In genomic region chr10:82666436-82667234, GRCm38 (mm10) we compare ENCODE assay signal across 8 mouse cellular contexts. TPM values are rescaled to one million over a fixed set of nuclear protein-coding genes. Genes with fewer than 3 reads are reported as not detected.
DNase-seq lines count a peak whose midpoint lies in the region; ATAC-seq and TF ChIP-seq lines count a peak whose summit lies in the region.

No protein-coding gene starts in this region.

- H3K4me3 ChIP-seq in left cerebral cortex, adult 2 months, result 0 out of 2 replicates have a peak overlapping the region, but pooled peaks have one; percentile 6

- intact Hi-C loops in left cerebral cortex, adult 2 months (cut with DNase I), result loop anchor here (1.0 to 5.0 kb wide), 2 partner anchors 97 to 631 kb away; no protein-coding TSS in a partner anchor

- peak overlapping the region; percentile 72 for H3K27ac ChIP-seq in left cerebral cortex, adult 2 months

- peak; percentile 71 for TF ChIP-seq CTCF in left cerebral cortex, adult 2 months (IDR thresholded peaks at IDR 0.05)

- DNase-seq in adipocyte (ENCODE audit: low spot score), result peak; percentile 84
- DNase-seq in embryo, embryonic 10 days (ENCODE audit: low spot score), result peak; percentile 96
- peak; percentile 82 for DNase-seq in gastrocnemius, postnatal 10 days
- peak; percentile 67 for DNase-seq in hindlimb bud, embryonic 11.5 days (ENCODE audit: extremely low spot score, low read depth, low spot score)
- DNase-seq in left cerebral cortex, adult 2 months (ENCODE audit: extremely low spot score in 1 of 2, low spot score in 2 of 2), result peak; percentile 85 to 86
- DNase-seq in right cerebral cortex, adult 18-20 months, result peak; percentile 92
- DNase-seq in urinary bladder, adult 2 months (ENCODE audit: low spot score), result peak; percentile 54

- ATAC-seq in megakaryocyte, adult 5-6 weeks (ENCODE audit: poor library complexity, severe bottlenecking), result peak; percentile 79

RNA-seq across cellular contexts. Expression of gene Glt8d2, which starts 23.8 kb away (rescaled TPM):
- total RNA-seq in gastrocnemius, postnatal 10 days (2021), result 1 to 10 TPM; 6.4 to 9.1 TPM
- 10 to 100 TPM; 22.4 to 26.6 TPM for total RNA-seq in left cerebral cortex, adult 2 months (2021)
- 0.18 TPM in 1 of 2 replicates, not detected in the other for total RNA-seq in megakaryocyte, adult 5-6 weeks (2015)
- total RNA-seq in megakaryocyte, adult 5-6 weeks (2017), result 1.0 TPM in 1 of 2 replicates, not detected in the other
- polyA plus RNA-seq in urinary bladder, adult 2 months (2012; rRNA removed), result 20.3 and 25.3 TPM in 2 replicates

RNA-seq across cellular contexts. Expression of gene Hcfc2, which starts 29.3 kb away (rescaled TPM):
- 10 to 100 TPM; 23.4 to 29.2 TPM for total RNA-seq in gastrocnemius, postnatal 10 days (2021)
- total RNA-seq in left cerebral cortex, adult 2 months (2021), result 10 to 100 TPM; 45.1 to 47.4 TPM
- 15.6 and 20.9 TPM in 2 replicates for total RNA-seq in megakaryocyte, adult 5-6 weeks (2015)
- 22.1 and 32.8 TPM in 2 replicates for total RNA-seq in megakaryocyte, adult 5-6 weeks (2017)
- polyA plus RNA-seq in urinary bladder, adult 2 months (2012; rRNA removed), result 19.9 and 21.6 TPM in 2 replicates

RNA-seq across cellular contexts. Expression of gene Tdg, which starts 37.0 kb away (rescaled TPM):
- total RNA-seq in gastrocnemius, postnatal 10 days (2021), result 10 to 100 TPM; 19.4 to 26.8 TPM
- total RNA-seq in left cerebral cortex, adult 2 months (2021), result 10 to 100 TPM; 42.7 to 50.2 TPM
- 28.5 and 28.8 TPM in 2 replicates for total RNA-seq in megakaryocyte, adult 5-6 weeks (2015)
- total RNA-seq in megakaryocyte, adult 5-6 weeks (2017), result 55.9 and 83.8 TPM in 2 replicates
- 32.9 and 33.5 TPM in 2 replicates for polyA plus RNA-seq in urinary bladder, adult 2 months (2012; rRNA removed)

RNA-seq across cellular contexts. Expression of gene 1190007I07Rik, which starts 43.6 kb away (rescaled TPM):
- 10 to 100 TPM; 27.0 to 28.9 TPM for total RNA-seq in gastrocnemius, postnatal 10 days (2021)
- total RNA-seq in left cerebral cortex, adult 2 months (2021), result 10 to 100 TPM; 16.6 to 21.0 TPM
- total RNA-seq in megakaryocyte, adult 5-6 weeks (2015), result 13.0 and 14.1 TPM in 2 replicates
- total RNA-seq in megakaryocyte, adult 5-6 weeks (2017), result 17.5 and 19.6 TPM in 2 replicates
- polyA plus RNA-seq in urinary bladder, adult 2 months (2012; rRNA removed), result 26.1 and 38.6 TPM in 2 replicates

Comparison
In these comparisons a context has a peak if more than half of its experiments do, and no peak if none do; other contexts are left out.
1. Peak in every context shown above with its lines: DNase-seq, ATAC-seq, H3K4me3 ChIP-seq and H3K27ac ChIP-seq.